Mouse (Mus musculus) forebrain, embryonic 16.5 days (tissue): ENCODE results near the gene Mgat5. TPM values are rescaled to one million over a fixed set of nuclear protein-coding genes. Genes with fewer than 3 reads are reported as not detected.

ENCODE experiments used
- ATAC-seq: fragments of 200-750 bp; cut with Nextera tagmentation; 2 replicates; pipeline ENCODE4 v1.8.0; 2017; ENCODE audit warnings: mild to moderate bottlenecking, moderate library complexity
- H3K27ac ChIP-seq: fragments of 300-500 bp; sonication (generic); 2 replicates; pipeline ENCODE4 v1.5.1; 2014; ENCODE audit warnings: low read length, control low read depth
- H3K27me3 ChIP-seq: fragments of 300-500 bp; sonication (generic); replicated peaks from 2 replicates; pipeline ENCODE4 v1.6.1; 2014; ENCODE audit warnings: low read length; ENCODE audit not compliant: control insufficient read depth, insufficient read depth
- H3K36me3 ChIP-seq: fragments of 300-500 bp; sonication (generic); 2 replicates; pipeline ENCODE4 v1.6.1; 2014; ENCODE audit not compliant: control insufficient read depth, insufficient read depth
- H3K4me1 ChIP-seq: fragments of 300-500 bp; sonication (generic); replicated peaks from 2 replicates; pipeline ENCODE4 v1.6.1; 2014; ENCODE audit warnings: low read length; ENCODE audit not compliant: control insufficient read depth, insufficient read depth
- H3K4me2 ChIP-seq: fragments of 300-500 bp; sonication (generic); 2 replicates; pipeline ENCODE4 v1.6.1; 2014; ENCODE audit warnings: mild to moderate bottlenecking, low read length, control low read depth
- H3K4me3 ChIP-seq: fragments of 300-500 bp; sonication (generic); replicated peaks from 2 replicates; pipeline ENCODE4 v1.5.1; 2014; ENCODE audit warnings: mild to moderate bottlenecking, low read length, control low read depth
- H3K9ac ChIP-seq: fragments of 300-500 bp; sonication (generic); replicated peaks from 2 replicates; pipeline ENCODE4 v1.6.1; 2014; ENCODE audit warnings: low read depth, low read length, control low read depth
- H3K9me3 ChIP-seq: fragments of 300-500 bp; sonication (generic); 2 replicates; pipeline ENCODE4 v1.6.1; 2016; ENCODE audit warnings: low read length; ENCODE audit not compliant: control insufficient read depth
- WGBS: fragments of 180-500 bp; shearing (Covaris S2); extraction: QIAGEN DNeasy Blood & Tissue Kit; methylation state at CpG from one replicate; pipeline ENCODE4 v1.1.7; 2014; 5-methylcytosine and 5-hydroxymethylcytosine counted together
- polyA plus RNA-seq: library from polyadenylated mRNA; unstranded; fragments of >200 nt; fragmentation: Nextera tagmentation; extraction: Ambion mirVana; gene quantifications from 2 replicates; pipeline ENCODE4 v1.2.1, GENCODE M21; 2015

Mgat5 gene
- polyA plus RNA-seq, 1 experiment from 2014 or later: 14.8 TPM

DNA sequence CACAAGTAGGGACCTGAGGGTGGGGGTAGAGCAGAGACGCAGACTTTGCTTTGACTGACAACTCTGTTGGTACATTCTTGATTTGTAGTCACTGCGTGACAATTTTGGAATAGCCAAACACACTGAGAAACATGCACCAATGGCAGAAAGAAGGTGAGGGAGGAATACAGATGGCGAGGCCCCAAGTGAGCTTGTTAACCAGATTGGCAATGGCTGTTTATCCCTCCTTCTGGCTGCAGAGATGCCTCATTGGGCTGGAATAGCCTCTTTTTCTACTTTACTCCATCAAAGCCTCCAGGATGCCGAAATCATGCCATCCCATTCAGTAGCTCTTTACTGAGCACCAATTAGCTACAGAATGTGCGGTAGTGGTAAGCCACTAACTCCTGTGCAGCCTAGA lies 270.9 kb downstream of the Mgat5 start:
- Histone ChIP-seq H3K9me3 (no peaks in the 10 kb centered on the region), H3K27ac (0 out of 2 replicates have a peak overlapping the region, but pooled peaks have one; percentile 14), H3K27me3 (no peaks in the 10 kb centered on the region), H3K4me2 (no peak overlapping the region), H3K36me3 (no peaks in the 10 kb centered on the region), H3K4me3 (no peak overlapping the region), H3K9ac (no peak overlapping the region), H3K4me1 (0 out of 2 replicates have a peak, but pooled peaks cover 7% of the 10 kb centered on the region)
- 65% methylated on average over 5 of the region's 5 CpGs for WGBS
- peak; percentile 47 for ATAC-seq

DNA sequence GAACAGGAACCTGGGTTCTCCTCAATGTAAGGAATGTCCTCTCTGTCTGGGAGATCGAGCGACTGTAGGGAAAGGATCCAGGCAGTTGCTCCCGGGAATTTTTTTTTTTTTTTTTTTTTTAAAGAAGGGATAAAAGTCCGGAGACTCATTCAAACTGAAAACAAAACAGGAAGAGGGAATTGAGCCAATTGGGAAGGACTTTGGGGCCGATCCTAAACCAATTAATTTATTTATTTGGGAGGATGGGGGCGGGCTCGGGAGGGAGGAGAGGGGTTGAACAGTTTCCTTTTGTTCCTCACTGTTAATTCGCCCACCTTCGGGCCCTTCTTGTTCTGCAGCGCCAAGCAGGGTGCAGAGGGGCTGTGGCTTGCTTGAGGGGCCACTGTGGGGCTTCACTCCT lies 278.1 kb downstream of the Mgat5 start:
- Histone ChIP-seq H3K4me2 (no peak overlapping the region), H3K9ac (no peak overlapping the region), H3K36me3 (no peaks in the 10 kb centered on the region), H3K4me3 (no peak overlapping the region), H3K9me3 (no peaks in the 10 kb centered on the region), H3K4me1 (no peaks in the 10 kb centered on the region; the same call in none of the 2 replicates), H3K27me3 (no peaks in the 10 kb centered on the region), H3K27ac (no peak overlapping the region)
- ATAC-seq: no peak; the same call in 1 of the 2 replicates
- WGBS: 19% methylated on average over 10 of the region's 10 CpGs

DNA sequence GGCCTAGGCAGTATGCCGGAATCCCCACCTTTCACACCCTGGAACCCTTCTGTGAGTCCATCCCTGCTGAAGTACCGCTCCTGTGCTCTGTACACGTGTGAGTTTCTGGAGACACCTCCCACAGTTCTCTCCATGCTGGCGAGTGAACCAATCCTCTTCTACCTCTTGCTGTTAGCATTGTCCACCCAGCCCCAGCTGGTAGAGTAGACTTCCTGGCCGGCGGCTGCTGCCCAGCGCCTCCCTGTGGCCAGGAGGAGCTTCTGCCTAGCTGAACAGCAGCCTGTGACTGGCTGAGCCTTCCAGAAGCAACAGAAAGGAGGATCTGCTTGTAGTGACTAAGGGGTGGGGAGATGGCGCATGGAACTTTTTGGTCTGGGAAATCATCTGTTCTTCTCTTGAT lies 279.4 kb downstream of the Mgat5 start:
- 97% methylated on average over 8 of the region's 8 CpGs for WGBS
- no peak overlapping the region for H3K9ac ChIP-seq
- H3K36me3 ChIP-seq: no peaks in the 10 kb centered on the region
- no peaks in the 10 kb centered on the region for H3K27me3 ChIP-seq
- H3K4me1 ChIP-seq: no peaks in the 10 kb centered on the region; the same call in none of the 2 replicates
- H3K4me2 ChIP-seq: no peak overlapping the region
- H3K9me3 ChIP-seq: no peaks in the 10 kb centered on the region
- H3K4me3 ChIP-seq: no peak overlapping the region
- ATAC-seq: peak; percentile 9; the same call in 1 of the 2 replicates
- H3K27ac ChIP-seq: no peak overlapping the region

DNA sequence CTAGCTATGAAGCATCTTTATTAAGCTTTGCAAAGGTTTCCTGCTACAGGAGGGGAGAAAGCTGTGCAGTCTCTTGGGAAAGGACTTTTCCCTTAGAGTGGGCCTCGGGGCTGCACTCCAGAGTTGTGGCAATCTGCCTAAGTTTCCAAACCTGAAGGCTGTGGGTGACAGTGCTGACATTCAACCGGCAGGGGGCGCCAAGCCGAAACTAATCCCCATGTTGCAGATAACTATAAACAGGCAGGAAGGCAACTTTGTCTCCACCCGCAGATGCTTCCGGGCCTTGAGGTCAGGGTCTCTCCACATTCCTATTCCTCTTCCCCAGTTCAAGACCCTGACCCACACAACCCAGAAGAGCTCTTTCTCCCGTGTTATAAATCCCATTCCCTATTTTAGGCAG lies 280.0 kb downstream of the Mgat5 start:
- WGBS: 51% methylated on average over 7 of the region's 7 CpGs
- no peak overlapping the region for H3K4me2 ChIP-seq
- no peak overlapping the region for H3K9ac ChIP-seq
- H3K27me3 ChIP-seq: no peaks in the 10 kb centered on the region
- no peak overlapping the region for H3K27ac ChIP-seq
- no peaks in the 10 kb centered on the region for H3K36me3 ChIP-seq
- no peaks in the 10 kb centered on the region for H3K9me3 ChIP-seq
- ATAC-seq: no peak
- no peak overlapping the region for H3K4me3 ChIP-seq
- H3K4me1 ChIP-seq: no peaks in the 10 kb centered on the region; the same call in none of the 2 replicates

DNA sequence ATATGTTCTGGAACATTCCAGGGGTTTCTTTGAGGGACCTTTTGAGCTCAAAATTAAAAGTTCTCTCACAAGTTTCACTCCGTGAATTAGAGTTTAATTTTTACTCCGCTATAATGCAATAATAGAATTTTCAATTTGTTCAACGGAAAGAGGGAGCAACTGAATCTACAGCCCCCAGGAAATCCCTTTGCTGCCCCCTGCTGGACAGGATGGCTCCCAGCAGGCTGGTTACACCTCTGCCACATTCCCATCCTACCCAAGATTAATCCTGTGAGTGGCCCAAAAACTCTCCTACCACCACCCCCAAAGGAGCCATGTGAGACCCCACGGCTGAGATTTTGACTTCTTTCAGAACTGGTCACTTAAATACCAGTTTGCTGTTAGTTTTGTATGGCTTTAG lies 282.3 kb downstream of the Mgat5 start:
- 80% methylated on average over 4 of the region's 4 CpGs for WGBS
- H3K4me3 ChIP-seq: no peak overlapping the region
- no peaks in the 10 kb centered on the region for H3K9me3 ChIP-seq
- no peaks in the 10 kb centered on the region for H3K27me3 ChIP-seq
- no peak overlapping the region for H3K27ac ChIP-seq
- no peaks in the 10 kb centered on the region; the same call in none of the 2 replicates for H3K4me1 ChIP-seq
- H3K36me3 ChIP-seq: no peaks in the 10 kb centered on the region
- no peak overlapping the region for H3K9ac ChIP-seq
- ATAC-seq: no peak
- H3K4me2 ChIP-seq: no peak overlapping the region

DNA sequence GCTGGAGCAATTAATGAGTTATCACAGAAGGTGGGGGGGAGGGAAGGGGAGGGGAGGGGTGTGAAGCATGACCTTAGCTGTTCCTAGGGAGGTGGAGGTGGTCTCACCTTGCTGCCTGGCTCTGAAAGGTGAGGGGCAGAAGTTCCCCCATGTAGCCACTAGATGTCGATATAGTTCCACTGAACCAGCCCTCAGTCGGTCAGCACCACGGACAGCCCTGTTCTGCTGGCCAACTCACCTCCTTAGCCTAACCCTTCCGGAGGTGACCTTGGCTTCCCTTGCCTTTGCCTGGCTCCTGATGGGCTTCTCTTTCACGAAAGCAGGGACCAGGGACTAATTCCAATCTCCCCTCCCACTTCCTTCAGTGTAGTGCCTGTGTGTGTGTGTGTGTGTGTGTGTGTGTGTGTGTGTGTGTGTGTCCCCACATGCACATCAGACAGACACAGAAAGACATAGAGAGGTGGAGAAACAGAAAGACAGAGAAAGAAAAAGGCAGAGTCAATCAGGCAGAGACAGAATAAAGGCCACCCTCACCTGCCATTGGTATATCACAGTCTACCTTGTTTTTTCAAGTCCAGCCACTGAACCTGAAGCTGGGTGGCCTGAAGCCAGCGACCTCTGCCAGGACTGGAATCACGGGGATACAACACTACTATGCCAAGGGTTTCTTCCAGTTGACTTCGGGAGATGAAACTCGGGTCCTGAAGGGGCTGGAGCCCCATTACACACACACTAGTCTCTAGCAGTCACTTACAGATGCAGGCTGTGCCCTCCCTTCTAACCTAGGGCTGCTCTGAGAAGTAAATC lies 292.1 kb downstream of the Mgat5 start:
- no peak overlapping the region for H3K9ac ChIP-seq
- ATAC-seq: peak; percentile 35; the same call in 1 of the 2 replicates
- no peaks in the 10 kb centered on the region for H3K36me3 ChIP-seq
- 32% methylated on average over 9 of the region's 9 CpGs for WGBS
- H3K27me3 ChIP-seq: no peaks in the 10 kb centered on the region
- H3K4me2 ChIP-seq: peak overlapping the region; percentile 21; the same call in 1 of the 2 replicates
- H3K4me1 ChIP-seq: peaks cover 3% of the 10 kb centered on the region; the same call in 1 of the 2 replicates
- H3K4me3 ChIP-seq: no peak overlapping the region
- H3K27ac ChIP-seq: no peak overlapping the region
- no peaks in the 10 kb centered on the region for H3K9me3 ChIP-seq

DNA sequence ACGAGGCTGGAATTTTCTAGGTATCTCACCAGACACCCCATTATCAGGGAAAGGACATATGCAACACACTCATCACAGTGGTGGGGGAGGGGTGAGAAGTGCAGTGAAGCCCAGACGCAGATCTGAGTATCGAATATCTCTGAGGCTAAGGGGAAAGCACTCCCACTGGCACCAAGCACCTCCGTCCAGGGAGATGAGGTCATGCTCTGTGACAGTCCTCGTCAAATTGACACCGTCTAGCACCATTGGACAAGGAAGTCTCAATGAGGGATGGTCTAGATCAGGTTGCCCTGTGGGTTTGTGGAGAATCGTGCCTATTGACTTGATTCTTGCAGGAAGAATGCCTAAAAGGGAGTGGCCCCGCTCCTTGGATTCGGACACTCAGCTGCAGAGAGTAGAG lies 293.9 kb downstream of the Mgat5 start:
- H3K4me2 ChIP-seq: no peak overlapping the region
- 72% methylated on average over 9 of the region's 9 CpGs for WGBS
- H3K4me3 ChIP-seq: no peak overlapping the region
- H3K36me3 ChIP-seq: no peaks in the 10 kb centered on the region
- H3K27ac ChIP-seq: no peak overlapping the region
- no peaks in the 10 kb centered on the region for H3K9me3 ChIP-seq
- H3K9ac ChIP-seq: no peak overlapping the region
- peaks cover 3% of the 10 kb centered on the region; the same call in 1 of the 2 replicates for H3K4me1 ChIP-seq
- ATAC-seq: no peak
- H3K27me3 ChIP-seq: no peaks in the 10 kb centered on the region

DNA sequence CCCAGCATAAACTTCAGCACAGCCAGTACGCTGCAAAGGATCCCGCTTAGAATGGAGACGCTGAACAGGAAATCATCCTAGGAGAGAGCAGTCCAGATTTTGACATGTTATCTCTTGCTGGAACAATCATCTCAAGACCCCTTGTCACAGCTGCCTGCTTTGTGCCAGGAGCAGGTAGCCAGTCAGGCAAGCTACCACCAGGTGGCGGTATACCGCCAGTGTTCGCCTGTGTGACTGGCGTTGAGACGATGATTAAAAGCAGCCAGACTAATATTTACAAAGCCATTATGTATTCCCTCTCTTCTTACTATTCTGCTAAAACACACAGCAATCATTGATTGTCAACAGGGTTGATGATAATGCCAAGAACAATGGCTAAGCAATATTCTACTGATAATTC lies 295.4 kb downstream of the Mgat5 start:
- 9% methylated on average over 8 of the region's 8 CpGs for WGBS
- H3K27me3 ChIP-seq: no peaks in the 10 kb centered on the region
- no peaks in the 10 kb centered on the region for H3K9me3 ChIP-seq
- no peak overlapping the region for H3K4me3 ChIP-seq
- ATAC-seq: peak; percentile 78
- no peaks in the 10 kb centered on the region for H3K36me3 ChIP-seq
- H3K9ac ChIP-seq: no peak overlapping the region
- no peak overlapping the region for H3K27ac ChIP-seq
- peaks cover 3% of the 10 kb centered on the region; the same call in 1 of the 2 replicates for H3K4me1 ChIP-seq
- H3K4me2 ChIP-seq: no peak overlapping the region

DNA sequence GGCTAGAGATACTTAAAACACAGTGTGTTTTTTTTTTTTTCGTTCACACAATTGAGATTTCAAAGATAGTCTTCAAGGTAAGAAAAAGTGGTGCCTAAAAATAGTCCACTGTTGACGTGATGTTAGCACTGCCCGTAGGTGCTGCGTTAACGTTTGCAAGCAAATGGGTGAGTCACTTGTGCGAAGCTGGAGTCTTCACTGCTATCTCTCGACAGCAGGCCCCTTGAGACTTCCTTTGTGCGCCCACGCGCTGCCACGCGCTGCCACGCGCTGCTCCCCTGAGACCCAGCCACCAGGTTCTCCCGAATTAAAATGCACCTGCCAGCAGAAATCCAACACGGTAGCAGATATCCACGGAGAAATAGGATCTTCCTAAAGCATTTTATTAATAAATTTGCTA lies 295.9 kb downstream of the Mgat5 start:
- no peak overlapping the region for H3K27ac ChIP-seq
- no peaks in the 10 kb centered on the region for H3K36me3 ChIP-seq
- no peak overlapping the region for H3K4me3 ChIP-seq
- peak; percentile 35; the same call in 1 of the 2 replicates for ATAC-seq
- no peak overlapping the region for H3K9ac ChIP-seq
- H3K9me3 ChIP-seq: no peaks in the 10 kb centered on the region
- no peaks in the 10 kb centered on the region for H3K27me3 ChIP-seq
- 74% methylated on average over 17 of the region's 17 CpGs for WGBS
- H3K4me1 ChIP-seq: peaks cover 3% of the 10 kb centered on the region; the same call in 1 of the 2 replicates
- no peak overlapping the region for H3K4me2 ChIP-seq
